In genomic region chr9:94540343-94541095, GRCm38 (mm10) we compare ENCODE assay signal across 10 mouse cellular contexts. TPM values are rescaled to one million over a fixed set of nuclear protein-coding genes. Genes with fewer than 3 reads are reported as not detected.
DNase-seq lines count a peak whose midpoint lies in the region; ATAC-seq and TF ChIP-seq lines count a peak whose summit lies in the region.
"Had no signal": no experiment of that assay in that cellular context is flagged by ENCODE, and none has a peak within 500 bp of the region (broad histone marks: within the 10 kb centered on the region; RNA-seq: fewer than 3 reads in every experiment).

No protein-coding gene starts in this region.

- H3K9me3 ChIP-seq in midbrain, embryonic 14.5 days (ENCODE audit: control insufficient read depth, low read length): no peaks in the 10 kb centered on the region
- H3K9me3 ChIP-seq in midbrain, embryonic 15.5 days: no peaks in the 10 kb centered on the region
- no peaks in the 10 kb centered on the region for H3K9me3 ChIP-seq in stomach, embryonic 16.5 days (replicated peaks; ENCODE audit: control insufficient read depth, low read length)
- H3K9me3 ChIP-seq: limb, embryonic 13.5 days had no signal

- no peak for TF ChIP-seq CTCF in heart, adult 2 months (IDR thresholded peaks at IDR 0.05)

- no peak for ATAC-seq in midbrain, embryonic 14.5 days (ENCODE audit: low FRiP score, low TSS enrichment)
- ATAC-seq in midbrain, embryonic 15.5 days (replicated peaks): no peak
- peak; percentile 44 for ATAC-seq in erythroid progenitor cell, adult 5-6 weeks (replicated peaks; ENCODE audit: low FRiP score, poor library complexity, severe bottlenecking)
- no peak for ATAC-seq in stomach, embryonic 16.5 days (ENCODE audit: insufficient read depth, low FRiP score)

- H3K79me2 ChIP-seq in heart, adult 2 months (replicated peaks; ENCODE audit: control insufficient read depth, insufficient read depth, low read length): no peaks in the 10 kb centered on the region

- H3K36me3 ChIP-seq in heart, adult 2 months (ENCODE audit: control insufficient read depth, insufficient read depth, low read length): peaks cover 2% of the 10 kb centered on the region
- H3K36me3 ChIP-seq in midbrain, embryonic 14.5 days (ENCODE audit: control insufficient read depth, insufficient read depth, low read length): no peaks in the 10 kb centered on the region
- H3K36me3 ChIP-seq in midbrain, embryonic 15.5 days (replicated peaks): no peaks in the 10 kb centered on the region
- no peaks in the 10 kb centered on the region for H3K36me3 ChIP-seq in stomach, embryonic 16.5 days (ENCODE audit: control insufficient read depth, insufficient read depth, low read length)
- H3K36me3 ChIP-seq: limb, embryonic 13.5 days had no signal

- no peaks in the 10 kb centered on the region for H3K27me3 ChIP-seq in heart, adult 2 months (ENCODE audit: control insufficient read depth, insufficient read depth, low read length)
- no peaks in the 10 kb centered on the region for H3K27me3 ChIP-seq in midbrain, embryonic 14.5 days (ENCODE audit: control insufficient read depth, insufficient read depth, low read length)
- H3K27me3 ChIP-seq in midbrain, embryonic 15.5 days (replicated peaks): no peaks in the 10 kb centered on the region
- no peaks in the 10 kb centered on the region for H3K27me3 ChIP-seq in stomach, embryonic 16.5 days (ENCODE audit: control insufficient read depth, insufficient read depth, low read length)
- H3K27me3 ChIP-seq: limb, embryonic 13.5 days had no signal

- peak overlapping the region; percentile 96 for H3K27ac ChIP-seq in heart, adult 2 months
- no peak overlapping the region for H3K27ac ChIP-seq in midbrain, embryonic 14.5 days (replicated peaks; ENCODE audit: low read depth, low read length)
- no peak overlapping the region for H3K27ac ChIP-seq in midbrain, embryonic 15.5 days
- no peak overlapping the region for H3K27ac ChIP-seq in stomach, embryonic 16.5 days (ENCODE audit: low read length)
- H3K27ac ChIP-seq: limb, embryonic 13.5 days had no signal

- H3K4me2 ChIP-seq in midbrain, embryonic 14.5 days (ENCODE audit: low read length): peak overlapping the region; percentile 14
- H3K4me2 ChIP-seq in midbrain, embryonic 15.5 days: no peak overlapping the region
- H3K4me2 ChIP-seq in stomach, embryonic 16.5 days (ENCODE audit: low read depth, low read length): peak overlapping the region; percentile 19; the same call in 1 of the 2 replicates

- DNase-seq in heart, adult 2 months: no peak
- DNase-seq in heart, adult 8-10 months (ENCODE audit: low spot score): no peak
- peak; percentile 33 for DNase-seq in midbrain, embryonic 14.5 days
- no peak for DNase-seq in gastrocnemius, postnatal 25 days
- DNase-seq in urinary bladder, postnatal 4 days (ENCODE audit: low spot score in 2 of 2): no peak
- DNase-seq: gastrocnemius, adult 2 months had no signal

- intact Hi-C loops in heart, adult 2 months (cut with DNase I): no loop called here

- TF ChIP-seq EP300 in heart, adult 2 months (IDR thresholded peaks at IDR 0.05; ENCODE audit: insufficient read depth, low read depth, low read length): no peak

- no peak overlapping the region for H3K9ac ChIP-seq in heart, adult 2 months (ENCODE audit: low read depth, low read length)
- no peak overlapping the region for H3K9ac ChIP-seq in midbrain, embryonic 14.5 days (replicated peaks; ENCODE audit: low read length)
- no peak overlapping the region for H3K9ac ChIP-seq in midbrain, embryonic 15.5 days
- no peak overlapping the region for H3K9ac ChIP-seq in stomach, embryonic 16.5 days (ENCODE audit: low read length)
- H3K9ac ChIP-seq: limb, embryonic 13.5 days had no signal

- 61% methylated on average over 10 of the region's 10 CpGs for WGBS in heart, adult 2 months
- WGBS in midbrain, embryonic 14.5 days: 55% methylated on average over 10 of the region's 10 CpGs
- WGBS in midbrain, embryonic 15.5 days: 58% methylated on average over 10 of the region's 10 CpGs
- 61% methylated on average over 10 of the region's 10 CpGs for WGBS in stomach, embryonic 16.5 days

- no peaks in the 10 kb centered on the region for H3K4me1 ChIP-seq in heart, adult 2 months (ENCODE audit: control insufficient read depth, insufficient read depth, low read length)
- H3K4me1 ChIP-seq in midbrain, embryonic 14.5 days (ENCODE audit: control insufficient read depth, insufficient read depth, low read length): peaks cover 11% of the 10 kb centered on the region; the same call in 1 of the 2 replicates
- H3K4me1 ChIP-seq in midbrain, embryonic 15.5 days: peaks cover 17% of the 10 kb centered on the region
- H3K4me1 ChIP-seq in stomach, embryonic 16.5 days (ENCODE audit: control insufficient read depth, insufficient read depth, low read length): peaks cover 6% of the 10 kb centered on the region

- peak overlapping the region; percentile 84; the same call in 1 of the 2 replicates for H3K4me3 ChIP-seq in heart, adult 2 months
- no peak overlapping the region for H3K4me3 ChIP-seq in midbrain, embryonic 14.5 days (replicated peaks; ENCODE audit: low read depth, low read length)
- H3K4me3 ChIP-seq in midbrain, embryonic 15.5 days: no peak overlapping the region
- H3K4me3 ChIP-seq in stomach, embryonic 16.5 days (replicated peaks; ENCODE audit: low read length): no peak overlapping the region
- H3K4me3 ChIP-seq: limb, embryonic 13.5 days had no signal

- TF ChIP-seq POLR2A in heart, adult 2 months (IDR thresholded peaks at IDR 0.05; ENCODE audit: insufficient read depth, low read depth, low read length): no peak

RNA-seq across cellular contexts. Expression of gene 1190002N15Rik, which starts 2.6 kb away (rescaled TPM):
- total RNA-seq in heart, adult 2 months (2021): 10 to 100 TPM; 25.9 to 31.7 TPM
- 10.8 and 17.5 TPM in 2 replicates for polyA plus RNA-seq in heart, adult 2 months (2012; rRNA removed)
- total RNA-seq in heart, adult 8-10 months (2022): 10 to 100 TPM; 22.9 to 34.4 (median 28.9) TPM
- 10.6 and 11.9 TPM in 2 replicates for polyA plus RNA-seq in midbrain, embryonic 14.5 days (2014; fragmentation: Nextera tagmentation; extraction: Ambion mirVana)
- 13.6 and 14.1 TPM in 2 replicates for polyA plus RNA-seq in midbrain, embryonic 15.5 days (2015; fragmentation: Nextera tagmentation; extraction: Ambion mirVana)
- total RNA-seq in erythroid progenitor cell, adult 5-6 weeks (2015; ENCODE audit: low replicate concordance): 15.9 and 16.8 TPM in 2 replicates
- total RNA-seq in erythroid progenitor cell, adult 5-6 weeks (2017; ENCODE audit: low replicate concordance): 15.0 and 16.0 TPM in 2 replicates
- polyA plus RNA-seq in stomach, embryonic 16.5 days (2015; fragmentation: Nextera tagmentation; extraction: Ambion mirVana): 5.5 and 6.0 TPM in 2 replicates
- 1 to 10 TPM; 5.3 to 5.4 TPM for total RNA-seq in gastrocnemius, postnatal 25 days (2021)
